Mouse (Mus musculus): ENCODE measurements around the gene Mfsd7a. TPM values are rescaled to one million over a fixed set of nuclear protein-coding genes. Genes with fewer than 3 reads are reported as not detected.

The Mfsd7a gene
- 0.46 TPM for polyA plus RNA-seq (2015; fragmentation: Illumina TruSeq; extraction: RNeasy Lipid Tissue Mini Kit (QIAGEN cat#74804); ENCODE audit: low read depth, low replicate concordance)

GRCm38 (mm10) chr5:108448785-108449668, at the start of gene Mfsd7a:
Mfsd7a (minus strand) TSS chr5:108448891.

DNA sequence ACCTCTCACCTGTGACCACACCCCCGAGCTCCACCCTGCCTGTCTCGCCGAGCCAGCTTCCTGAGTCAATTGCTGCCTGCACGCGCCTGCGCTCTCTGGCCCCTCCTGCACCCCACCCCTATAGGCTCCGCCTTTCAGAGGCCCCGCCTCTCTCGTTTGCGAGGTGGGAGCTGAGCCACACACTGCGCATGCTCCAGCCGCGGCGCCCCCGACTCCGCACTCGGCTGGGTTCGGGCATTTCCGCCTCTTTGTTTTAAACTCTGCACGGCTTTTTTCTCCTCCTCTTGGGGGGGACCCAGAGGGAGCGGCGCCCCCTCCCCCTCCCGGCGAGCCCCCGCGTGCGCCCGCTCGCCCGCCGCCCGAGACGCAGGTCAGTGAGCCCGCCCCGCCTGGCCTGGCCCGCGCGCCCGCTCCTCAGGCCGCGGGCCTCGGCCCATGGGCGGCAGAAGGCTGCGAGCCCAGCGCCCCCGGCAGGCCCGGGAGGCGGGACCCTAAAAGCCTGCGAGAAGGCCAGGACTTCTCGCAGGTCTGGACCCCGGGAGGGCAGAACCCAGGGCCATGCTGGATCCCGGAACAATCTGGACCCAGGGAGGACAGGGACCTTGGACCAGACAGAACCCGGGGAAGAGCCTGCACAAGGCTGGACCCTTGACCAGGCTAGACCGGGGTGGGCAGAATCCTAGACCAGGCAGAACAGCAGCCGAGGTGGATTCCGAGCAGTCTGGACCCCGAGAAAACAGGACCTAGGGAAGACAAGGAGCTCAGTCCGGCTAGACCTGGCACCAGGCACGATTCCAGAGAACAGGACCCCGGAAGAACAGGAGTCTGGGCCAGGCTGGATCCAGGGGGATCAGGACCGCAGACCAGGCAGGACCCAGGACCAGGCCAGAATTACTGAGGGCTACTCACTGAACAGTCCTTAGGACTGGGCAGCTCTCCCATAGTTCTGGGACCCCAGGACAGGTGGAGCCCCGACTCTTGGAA, 12.7 kb upstream of the Mfsd7a start, which contains the start of gene Pcgf3:
TSS of gene Pcgf3 (plus strand) at position 151 of the 984 bp plus-strand sequence.

GRCm38 (mm10) chr5:108433804-108434587, 14.7 kb downstream of the Mfsd7a start, which contains the start of gene Atp5k:
Atp5k (minus strand) TSS chr5:108434448.

Other genes with a start within 250 kb of the Mfsd7a start
- gene Dr1, start 180.0 kb downstream of the Mfsd7a start, polyA plus RNA-seq (2015; fragmentation: Illumina TruSeq; extraction: RNeasy Lipid Tissue Mini Kit (QIAGEN cat#74804); ENCODE audit: low read depth, low replicate concordance), result 39.5 TPM
- gene Pigg, start 136.3 kb downstream of the Mfsd7a start, polyA plus RNA-seq (2015; fragmentation: Illumina TruSeq; extraction: RNeasy Lipid Tissue Mini Kit (QIAGEN cat#74804); ENCODE audit: low read depth, low replicate concordance), result 12.1 TPM
- gene Gm42517, start 81.0 kb downstream of the Mfsd7a start, polyA plus RNA-seq (2015; fragmentation: Illumina TruSeq; extraction: RNeasy Lipid Tissue Mini Kit (QIAGEN cat#74804); ENCODE audit: low read depth, low replicate concordance), result 32.2 TPM
- gene Pde6b, start 60.5 kb downstream of the Mfsd7a start, polyA plus RNA-seq (2015; fragmentation: Illumina TruSeq; extraction: RNeasy Lipid Tissue Mini Kit (QIAGEN cat#74804); ENCODE audit: low read depth, low replicate concordance), result 0.21 TPM
- gene Atp5k, start 14.4 kb downstream of the Mfsd7a start, polyA plus RNA-seq (2015; fragmentation: Illumina TruSeq; extraction: RNeasy Lipid Tissue Mini Kit (QIAGEN cat#74804); ENCODE audit: low read depth, low replicate concordance), result 1,292 TPM
- gene Pcgf3, start 12.3 kb upstream of the Mfsd7a start, polyA plus RNA-seq (2015; fragmentation: Illumina TruSeq; extraction: RNeasy Lipid Tissue Mini Kit (QIAGEN cat#74804); ENCODE audit: low read depth, low replicate concordance), result 17.0 TPM
- gene Cplx1, start 101.1 kb upstream of the Mfsd7a start, polyA plus RNA-seq (2015; fragmentation: Illumina TruSeq; extraction: RNeasy Lipid Tissue Mini Kit (QIAGEN cat#74804); ENCODE audit: low read depth, low replicate concordance), result 706 TPM
- 76.0 TPM for gene Gak, start 180.9 kb upstream of the Mfsd7a start, polyA plus RNA-seq (2015; fragmentation: Illumina TruSeq; extraction: RNeasy Lipid Tissue Mini Kit (QIAGEN cat#74804); ENCODE audit: low read depth, low replicate concordance)
- 39.2 TPM for gene Tmem175, start 180.9 kb upstream of the Mfsd7a start, polyA plus RNA-seq (2015; fragmentation: Illumina TruSeq; extraction: RNeasy Lipid Tissue Mini Kit (QIAGEN cat#74804); ENCODE audit: low read depth, low replicate concordance)
- gene Idua, start 211.4 kb upstream of the Mfsd7a start, polyA plus RNA-seq (2015; fragmentation: Illumina TruSeq; extraction: RNeasy Lipid Tissue Mini Kit (QIAGEN cat#74804); ENCODE audit: low read depth, low replicate concordance), result 16.7 TPM
- 37.9 TPM for gene Dgkq, start 220.8 kb upstream of the Mfsd7a start, polyA plus RNA-seq (2015; fragmentation: Illumina TruSeq; extraction: RNeasy Lipid Tissue Mini Kit (QIAGEN cat#74804); ENCODE audit: low read depth, low replicate concordance)
- 1.3 TPM for gene Slc26a1, start 226.7 kb upstream of the Mfsd7a start, polyA plus RNA-seq (2015; fragmentation: Illumina TruSeq; extraction: RNeasy Lipid Tissue Mini Kit (QIAGEN cat#74804); ENCODE audit: low read depth, low replicate concordance)
- 20.9 TPM for gene Fgfrl1, start 243.5 kb upstream of the Mfsd7a start, polyA plus RNA-seq (2015; fragmentation: Illumina TruSeq; extraction: RNeasy Lipid Tissue Mini Kit (QIAGEN cat#74804); ENCODE audit: low read depth, low replicate concordance)

Data from brain, adult 10 weeks (tissue).